Mouse (Mus musculus) embryonic facial prominence, embryonic 11.5 days (tissue): ENCODE measurements around the gene Secisbp2. TPM values are rescaled to one million over a fixed set of nuclear protein-coding genes. Genes with fewer than 3 reads are reported as not detected.

Experiments
- ATAC-seq: fragments of 200-750 bp; cut with Nextera tagmentation; replicated peaks from 2 replicates; pipeline ENCODE4 v1.8.0; 2017; ENCODE audit warnings: low read depth; ENCODE audit not compliant: insufficient number of reproducible peaks, low FRiP score, low TSS enrichment
- DNase-seq: peaks from one replicate; pipeline ENCODE4 v3.0.0-alpha.2; 2015; ENCODE audit warnings: low spot score
- H3K27ac ChIP-seq: fragments of 300-500 bp; sonication (generic); replicated peaks from 2 replicates; pipeline ENCODE4 v1.5.1; 2014; ENCODE audit warnings: mild to moderate bottlenecking, low read depth, low read length, control low read depth
- H3K27me3 ChIP-seq: fragments of 300-500 bp; sonication (generic); 2 replicates; pipeline ENCODE4 v1.6.1; 2014; ENCODE audit warnings: mild to moderate bottlenecking, low read length, moderate library complexity, mixed read lengths; ENCODE audit not compliant: control insufficient read depth, insufficient read depth
- H3K36me3 ChIP-seq: fragments of 300-500 bp; sonication (generic); replicated peaks from 2 replicates; pipeline ENCODE4 v1.6.1; 2014; ENCODE audit warnings: low read depth, mild to moderate bottlenecking, low read length, moderate library complexity, mixed read lengths; ENCODE audit not compliant: control insufficient read depth, insufficient read depth
- H3K4me1 ChIP-seq: fragments of 300-500 bp; sonication (generic); 2 replicates; pipeline ENCODE4 v1.6.1; 2014; ENCODE audit warnings: low read length, mixed read lengths; ENCODE audit not compliant: control insufficient read depth, insufficient read depth
- H3K4me2 ChIP-seq: fragments of 300-500 bp; sonication (generic); 2 replicates; pipeline ENCODE4 v1.6.1; 2014; ENCODE audit warnings: low read depth, mild to moderate bottlenecking, control low read depth, low read length, moderate library complexity
- H3K4me3 ChIP-seq: fragments of 300-500 bp; sonication (generic); 2 replicates; pipeline ENCODE4 v1.5.1; 2014; ENCODE audit warnings: low read depth, low read length, control low read depth
- H3K9ac ChIP-seq: fragments of 300-500 bp; sonication (generic); replicated peaks from 2 replicates; pipeline ENCODE4 v1.6.1; 2014; ENCODE audit warnings: mild to moderate bottlenecking, control low read depth, low read length
- H3K9me3 ChIP-seq: fragments of 300-500 bp; sonication (generic); replicated peaks from 2 replicates; pipeline ENCODE4 v1.6.1; 2016; ENCODE audit warnings: mild to moderate bottlenecking, low read length, inconsistent platforms, mixed read lengths; ENCODE audit not compliant: control insufficient read depth
- WGBS: fragments of 180-500 bp; shearing (Covaris S2); extraction: QIAGEN DNeasy Blood & Tissue Kit; methylation state at CpG from one replicate; pipeline ENCODE4 v1.1.7; 2014; 5-methylcytosine and 5-hydroxymethylcytosine counted together
- polyA plus RNA-seq: library from polyadenylated mRNA; unstranded; fragments of >200 nt; fragmentation: Nextera tagmentation; extraction: Ambion mirVana; gene quantifications from 2 replicates; pipeline ENCODE4 v1.2.1, GENCODE M21; 2014

Secisbp2 gene
- polyA plus RNA-seq, 1 experiment from 2014 or later, result 18.6 TPM

GRCm38 (mm10) chr13:51645872-51646271 is 5.6 kb upstream of the Secisbp2 start:
- H3K9me3 ChIP-seq, result no peaks in the 10 kb centered on the region
- peak overlapping the region; percentile 95 for H3K9ac ChIP-seq
- peak overlapping the region; percentile 88 for H3K4me3 ChIP-seq
- no peak for ATAC-seq
- peak overlapping the region; percentile 62 for H3K4me2 ChIP-seq
- under 1% methylated on average over 7 of the region's 7 CpGs for WGBS
- H3K4me1 ChIP-seq, result peaks cover 4% of the 10 kb centered on the region
- peak; percentile 65 for DNase-seq
- H3K36me3 ChIP-seq, result no peaks in the 10 kb centered on the region
- H3K27ac ChIP-seq, result peak overlapping the region; percentile 79; the same call in 1 of the 2 replicates
- H3K27me3 ChIP-seq, result no peaks in the 10 kb centered on the region

GRCm38 (mm10) chr13:51646362-51647027 is 5.0 kb upstream of the Secisbp2 start:
- no peaks in the 10 kb centered on the region for H3K36me3 ChIP-seq
- peak overlapping the region; percentile 88 for H3K4me3 ChIP-seq
- no peak for ATAC-seq
- no peaks in the 10 kb centered on the region for H3K9me3 ChIP-seq
- no peak overlapping the region for H3K27ac ChIP-seq
- peaks cover 4% of the 10 kb centered on the region for H3K4me1 ChIP-seq
- no peaks in the 10 kb centered on the region for H3K27me3 ChIP-seq
- peak overlapping the region; percentile 62 for H3K4me2 ChIP-seq
- WGBS, result 25% methylated on average over 3 of the region's 3 CpGs
- no peak for DNase-seq
- H3K9ac ChIP-seq, result peak overlapping the region; percentile 32

DNA sequence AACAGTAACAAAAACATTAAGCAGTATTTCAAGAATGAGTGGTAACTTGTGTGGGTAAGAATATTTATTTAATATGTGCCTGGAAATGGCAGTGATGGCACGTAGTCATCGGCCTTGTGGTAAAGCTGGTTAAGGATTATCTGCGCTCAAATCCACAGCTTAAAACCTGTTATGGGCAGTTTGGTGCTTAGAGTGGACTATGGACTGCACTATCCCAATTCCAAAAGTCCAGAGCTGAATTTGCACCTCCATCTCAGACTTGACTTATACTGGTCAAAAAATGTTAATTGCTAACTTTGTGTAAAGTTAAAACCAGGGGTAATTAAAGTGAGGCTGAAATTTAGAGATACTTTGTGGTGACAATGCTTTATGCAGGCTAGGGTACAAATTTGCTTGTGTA is 3.7 kb upstream of the Secisbp2 start:
- no peaks in the 10 kb centered on the region for H3K27me3 ChIP-seq
- no peaks in the 10 kb centered on the region for H3K36me3 ChIP-seq
- H3K9ac ChIP-seq, result no peak overlapping the region
- H3K9me3 ChIP-seq, result no peaks in the 10 kb centered on the region
- H3K4me3 ChIP-seq, result peak overlapping the region; percentile 88; the same call in 1 of the 2 replicates
- DNase-seq, result no peak
- no peak for ATAC-seq
- WGBS, result 96% methylated on average over 3 of the region's 3 CpGs
- peaks cover 4% of the 10 kb centered on the region for H3K4me1 ChIP-seq
- H3K4me2 ChIP-seq, result no peak overlapping the region; the same call in 1 of the 2 replicates
- no peak overlapping the region for H3K27ac ChIP-seq

DNA sequence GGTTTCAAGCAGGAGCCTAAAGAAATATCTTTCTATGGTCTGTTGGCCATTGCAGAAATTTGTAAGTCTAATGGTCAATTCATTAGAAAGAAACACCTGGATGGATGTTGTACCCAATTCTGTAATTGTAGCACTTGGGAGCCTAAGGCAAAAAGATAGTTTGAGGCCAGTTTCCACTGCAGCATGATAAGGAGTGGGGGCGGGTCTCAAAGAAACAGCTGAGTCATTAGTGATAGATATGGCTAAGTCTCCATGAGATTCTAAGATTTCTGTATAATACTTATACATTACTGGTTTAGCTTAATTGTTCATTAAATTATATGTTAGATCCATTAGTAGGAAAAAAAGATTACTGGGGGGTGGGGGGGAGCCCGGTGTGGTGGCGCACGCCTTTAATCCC is 3.3 kb upstream of the Secisbp2 start:
- Histone ChIP-seq H3K27ac (no peak overlapping the region), H3K4me2 (no peak overlapping the region), H3K36me3 (no peaks in the 10 kb centered on the region), H3K4me3 (no peak overlapping the region), H3K9ac (no peak overlapping the region), H3K4me1 (peaks cover 4% of the 10 kb centered on the region), H3K27me3 (no peaks in the 10 kb centered on the region), H3K9me3 (no peaks in the 10 kb centered on the region)
- ATAC-seq, result no peak
- WGBS, result 88% methylated on average over 4 of the region's 4 CpGs
- DNase-seq, result no peak

GRCm38 (mm10) chr13:51649740-51650139 is 1.8 kb upstream of the Secisbp2 start:
- ATAC-seq, result no peak
- peaks cover 4% of the 10 kb centered on the region for H3K4me1 ChIP-seq
- no peaks in the 10 kb centered on the region for H3K36me3 ChIP-seq
- no peaks in the 10 kb centered on the region for H3K9me3 ChIP-seq
- no peak overlapping the region for H3K9ac ChIP-seq
- no peaks in the 10 kb centered on the region for H3K27me3 ChIP-seq
- H3K4me3 ChIP-seq, result no peak overlapping the region
- WGBS, result 57% methylated on average over 1 of the region's 1 CpGs
- no peak overlapping the region for H3K4me2 ChIP-seq
- DNase-seq, result no peak
- no peak overlapping the region for H3K27ac ChIP-seq

- Histone ChIP-seq H3K27me3 (no peaks in the 10 kb centered on the region), H3K36me3 (no peaks in the 10 kb centered on the region; the same call in none of the 2 replicates), H3K4me1 (no peaks in the 10 kb centered on the region), H3K4me3 (no peak overlapping the region), H3K4me2 (no peak overlapping the region), H3K9me3 (no peaks in the 10 kb centered on the region), H3K9ac (no peak overlapping the region), H3K27ac (no peak overlapping the region)
- ATAC-seq, result no peak
- DNase-seq, result no peak
- WGBS, result 92% methylated on average over 6 of the region's 6 CpGs
Observed at GRCm38 (mm10) chr13:51653159-51653558, 1.7 kb downstream of the Secisbp2 start.

DNA sequence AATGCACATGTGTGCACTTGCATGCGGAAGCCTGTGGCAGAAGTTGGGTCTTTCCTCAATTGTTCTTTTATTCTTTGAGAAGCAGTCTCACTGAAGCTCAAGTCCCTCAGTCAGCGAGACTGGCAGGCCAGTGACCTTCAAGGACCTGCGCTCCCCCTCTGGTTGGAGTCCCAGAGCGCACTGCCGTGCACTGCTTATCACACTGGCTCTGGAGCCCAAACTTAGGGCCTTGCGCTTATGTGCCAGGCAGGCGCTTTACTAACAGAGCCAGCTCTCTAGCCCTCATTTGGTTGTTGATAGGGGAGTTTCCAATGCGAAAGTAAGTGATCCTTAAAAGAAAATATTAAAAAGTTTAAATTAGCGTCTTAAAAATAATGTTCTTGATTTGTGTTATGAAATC is 2.5 kb downstream of the Secisbp2 start:
- no peaks in the 10 kb centered on the region for H3K9me3 ChIP-seq
- WGBS, result 93% methylated on average over 9 of the region's 9 CpGs
- no peak for ATAC-seq
- H3K27ac ChIP-seq, result no peak overlapping the region
- no peaks in the 10 kb centered on the region for H3K4me1 ChIP-seq
- H3K36me3 ChIP-seq, result peaks cover 2% of the 10 kb centered on the region
- no peak overlapping the region for H3K9ac ChIP-seq
- no peak overlapping the region for H3K4me2 ChIP-seq
- H3K4me3 ChIP-seq, result no peak overlapping the region
- H3K27me3 ChIP-seq, result no peaks in the 10 kb centered on the region
- no peak for DNase-seq

DNA sequence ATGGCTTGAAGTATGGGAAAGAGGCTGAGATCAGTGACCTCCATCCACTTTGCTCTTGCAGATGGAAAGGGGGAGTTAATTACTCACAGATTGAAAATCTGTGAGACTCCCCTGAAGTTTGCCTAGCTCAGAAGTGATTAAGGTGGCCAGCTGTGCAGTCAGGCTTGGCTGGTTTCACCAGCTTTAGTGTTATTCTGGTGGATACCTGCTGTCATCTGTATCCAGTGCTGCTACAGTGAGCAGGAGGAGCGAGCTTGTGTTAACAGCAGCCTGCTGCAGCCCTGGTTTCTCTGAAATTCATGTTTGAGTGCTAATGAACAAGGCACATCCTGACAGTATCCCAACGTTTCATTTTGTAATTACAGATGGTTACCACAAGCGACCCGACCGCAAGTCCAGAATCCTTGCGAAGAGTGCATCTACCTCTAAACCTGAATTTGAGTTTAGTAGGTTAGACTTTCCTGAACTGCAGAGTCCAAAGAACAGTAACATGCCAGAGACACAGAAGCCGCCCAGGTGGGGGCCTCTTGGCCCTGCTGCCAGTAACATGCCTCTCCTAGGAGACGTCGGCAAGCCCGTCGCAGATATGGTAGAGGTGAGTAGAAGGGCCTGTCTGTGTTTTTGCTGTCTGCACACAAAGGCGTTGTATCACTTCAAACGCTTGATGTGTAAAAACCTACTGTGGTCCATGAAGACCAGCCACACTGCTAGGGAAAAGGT is 5.2 kb downstream of the Secisbp2 start:
- Histone ChIP-seq H3K4me2 (no peak overlapping the region), H3K36me3 (peaks cover 4% of the 10 kb centered on the region), H3K27me3 (no peaks in the 10 kb centered on the region), H3K9ac (no peak overlapping the region), H3K27ac (no peak overlapping the region), H3K9me3 (no peaks in the 10 kb centered on the region), H3K4me3 (no peak overlapping the region), H3K4me1 (no peaks in the 10 kb centered on the region)
- 93% methylated on average over 13 of the region's 13 CpGs for WGBS
- ATAC-seq (no peak), DNase-seq (no peak)
